Mouse (Mus musculus) forelimb bud, embryonic 11.5 days (tissue): ENCODE measurements at regions not wholly inside any gene's neighbourhood (a gene's known extent, or its start where the extent isn't known, plus 50 kb on each side); places are given as distances from the start of the nearest gene placed in this dataset.
A peak's percentile ranks its signal among the peaks of the same experiment; 100 is the strongest.

ENCODE experiments used
- DNase-seq: peaks from one replicate; pipeline ENCODE4 v3.0.0-alpha.2; 2012; ENCODE audit warnings: low read depth, low spot score

- DNase-seq = peak; percentile 88
These were observed 128.7 kb upstream of the Prkg2 start for GRCm38 (mm10) chr5:99165807-99166360.

GRCm38 (mm10) chr5:99157973-99158372, 120.8 kb upstream of the Prkg2 start:
- DNase-seq = peak; percentile 70

- peak; percentile 53 for DNase-seq
These were observed 116.2 kb upstream of the Prkg2 start for GRCm38 (mm10) chr5:99153269-99153850.

GRCm38 (mm10) chr5:99152299-99152698, 115.1 kb upstream of the Prkg2 start:
- no peak for DNase-seq

- DNase-seq = no peak
These were observed 112.8 kb upstream of the Prkg2 start for GRCm38 (mm10) chr5:99149904-99150303.

GRCm38 (mm10) chr5:99132670-99133069, 95.5 kb upstream of the Prkg2 start:
- DNase-seq = no peak

DNA sequence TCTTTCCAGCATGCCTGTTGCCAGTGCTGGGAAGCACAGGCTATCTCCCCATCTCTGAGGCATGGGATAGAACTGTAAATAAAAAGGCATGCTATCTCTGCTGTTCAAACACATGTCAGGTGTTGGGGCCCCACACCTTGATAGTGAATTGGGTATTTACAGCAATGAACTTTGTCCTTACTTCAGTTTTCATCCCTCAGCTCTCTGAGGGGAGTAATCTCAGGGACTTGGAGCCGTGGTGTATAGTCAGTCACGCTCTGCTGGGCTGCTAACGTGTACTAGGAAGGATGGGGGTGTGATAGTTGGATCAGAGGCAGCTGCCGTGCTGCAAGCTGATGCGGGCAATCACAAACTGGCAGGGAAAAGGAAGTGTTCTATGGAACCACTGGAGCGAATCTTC, 91.5 kb upstream of the Prkg2 start:
- no peak for DNase-seq

- no peak for DNase-seq
These were observed 88.3 kb upstream of the Prkg2 start for GRCm38 (mm10) chr5:99125418-99125817.

DNA sequence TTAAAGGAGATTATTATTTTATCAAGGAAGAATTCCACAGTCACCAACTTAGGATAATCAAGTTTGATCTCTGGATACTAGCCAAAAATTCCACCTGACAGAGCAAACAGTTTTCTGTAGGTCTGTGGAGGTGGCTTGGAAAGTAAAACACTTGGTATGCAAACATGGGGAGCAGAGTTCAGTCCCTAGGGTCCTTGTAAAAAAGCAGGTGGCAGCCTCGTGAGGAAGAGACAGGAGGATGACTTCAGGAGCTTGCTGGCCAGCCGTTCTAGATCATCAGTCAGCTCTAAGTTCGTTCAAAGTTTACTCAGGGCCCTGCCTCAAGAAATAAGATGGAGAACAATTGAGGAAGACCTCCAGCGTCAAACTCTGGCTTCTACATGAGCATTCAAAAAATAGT, 74.6 kb upstream of the Prkg2 start:
- no peak for DNase-seq

- DNase-seq = no peak
These were observed 74.1 kb upstream of the Prkg2 start for GRCm38 (mm10) chr5:99111235-99111634.

GRCm38 (mm10) chr5:99099727-99100116, 62.6 kb upstream of the Prkg2 start:
- DNase-seq = no peak

DNA sequence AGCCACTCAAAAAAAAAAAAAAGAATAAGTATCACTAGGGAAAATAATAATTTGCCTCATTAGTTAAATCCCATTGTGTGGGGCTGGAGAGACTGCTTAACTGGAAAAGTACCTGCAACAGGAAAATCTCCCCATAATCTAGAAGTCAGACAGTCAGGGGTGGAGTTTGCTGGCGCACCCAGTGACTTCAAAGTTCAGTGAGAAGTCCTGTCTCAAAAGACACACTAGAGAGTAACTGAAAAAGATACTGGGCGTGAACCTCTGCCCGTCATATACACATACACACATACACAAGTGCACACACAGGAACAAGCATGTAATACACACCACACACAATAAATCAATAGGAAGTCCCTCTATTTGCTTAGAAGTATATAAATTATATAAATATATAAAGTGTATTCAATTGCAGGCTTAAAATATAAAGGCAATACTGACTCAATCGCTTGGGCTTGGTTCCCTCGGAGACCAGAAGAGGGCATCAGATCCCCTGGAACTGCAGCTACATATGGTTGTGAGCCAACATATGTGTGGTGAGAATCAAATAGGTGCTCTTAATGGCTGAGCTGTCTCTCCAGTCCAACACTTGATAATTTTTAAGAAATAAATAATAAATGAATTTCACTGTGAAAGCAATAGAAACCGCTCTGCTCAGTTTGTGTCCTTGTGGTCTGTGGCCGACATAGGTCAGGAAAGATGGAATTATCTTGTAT, 62.0 kb upstream of the Prkg2 start:
- no peak for DNase-seq
